Mouse (Mus musculus) megakaryocyte, embryonic 14.5 days (primary cell): ENCODE data around the gene Rrp9. TPM values are rescaled to one million over a fixed set of nuclear protein-coding genes. Genes with fewer than 3 reads are reported as not detected.

Experiments
- H3K27me3 ChIP-seq: replicated peaks from 2 replicates; pipeline ENCODE3; 2012; ENCODE audit warnings: inconsistent platforms
- H3K36me3 ChIP-seq: replicated peaks from 2 replicates; pipeline ENCODE3; 2012; ENCODE audit warnings: low read length, inconsistent platforms, mixed read lengths
- H3K4me1 ChIP-seq: 2 replicates; pipeline ENCODE4 v1.6.1; 2012; ENCODE audit warnings: inconsistent platforms
- H3K4me3 ChIP-seq: replicated peaks from 2 replicates; pipeline ENCODE3; 2012; ENCODE audit warnings: moderate library complexity, mild to moderate bottlenecking, inconsistent platforms
- H3K9me3 ChIP-seq: 2 replicates; pipeline ENCODE4 v1.6.1; 2012; ENCODE audit warnings: inconsistent platforms
- FLI1 ChIP-seq: IDR thresholded peaks from 2 replicates; pipeline ENCODE4 v1.6.1; 2012; ENCODE audit warnings: low read length, inconsistent platforms, mixed read lengths
- GATA1 ChIP-seq: IDR thresholded peaks from 3 replicates; pipeline ENCODE4 v1.6.1; 2012; ENCODE audit warnings: mixed read lengths, low read length, inconsistent platforms, borderline replicate concordance
- polyA plus RNA-seq: library from polyadenylated mRNA; stranded (reverse); fragments of >175 nt; gene quantifications from 2 replicates; pipeline ENCODE4 v1.2.3, GENCODE M21; 2012; ENCODE audit warnings: low replicate concordance; ENCODE audit not compliant: insufficient read depth

The Rrp9 gene
- polyA plus RNA-seq, 1 experiment, result 198 TPM

GRCm38 (mm10) chr9:106448498-106449031, 27.2 kb upstream of the Rrp9 start:
- no peak for TF ChIP-seq FLI1
- no peak for TF ChIP-seq GATA1
- no peaks in the 10 kb centered on the region for H3K36me3 ChIP-seq
- H3K4me1 ChIP-seq, result peaks cover 42% of the 10 kb centered on the region
- no peaks in the 10 kb centered on the region for H3K9me3 ChIP-seq
- H3K4me3 ChIP-seq, result peak overlapping the region; percentile 92
- H3K27me3 ChIP-seq, result peaks cover 31% of the 10 kb centered on the region

- Histone ChIP-seq H3K9me3 (no peaks in the 10 kb centered on the region), H3K4me1 (peaks cover 52% of the 10 kb centered on the region), H3K4me3 (no peak overlapping the region), H3K36me3 (no peaks in the 10 kb centered on the region), H3K27me3 (peaks cover 41% of the 10 kb centered on the region)
- no peak for TF ChIP-seq FLI1
- TF ChIP-seq GATA1, result no peak
These were observed 25.8 kb upstream of the Rrp9 start for GRCm38 (mm10) chr9:106449947-106450346.

GRCm38 (mm10) chr9:106450661-106451060, 25.1 kb upstream of the Rrp9 start:
- no peak for TF ChIP-seq GATA1
- no peak for TF ChIP-seq FLI1
- no peak overlapping the region for H3K4me3 ChIP-seq
- no peaks in the 10 kb centered on the region for H3K36me3 ChIP-seq
- peaks cover 47% of the 10 kb centered on the region for H3K27me3 ChIP-seq
- H3K9me3 ChIP-seq, result no peaks in the 10 kb centered on the region
- H3K4me1 ChIP-seq, result peaks cover 57% of the 10 kb centered on the region

- peaks cover 60% of the 10 kb centered on the region for H3K4me1 ChIP-seq
- TF ChIP-seq GATA1, result no peak
- no peak for TF ChIP-seq FLI1
- H3K9me3 ChIP-seq, result no peaks in the 10 kb centered on the region
- H3K36me3 ChIP-seq, result no peaks in the 10 kb centered on the region
- H3K27me3 ChIP-seq, result peaks cover 54% of the 10 kb centered on the region
- no peak overlapping the region for H3K4me3 ChIP-seq
These were observed 24.5 kb upstream of the Rrp9 start for GRCm38 (mm10) chr9:106451298-106451697.

- peaks cover 60% of the 10 kb centered on the region for H3K27me3 ChIP-seq
- TF ChIP-seq GATA1, result no peak
- no peak for TF ChIP-seq FLI1
- peaks cover 55% of the 10 kb centered on the region for H3K4me1 ChIP-seq
These were observed 23.9 kb upstream of the Rrp9 start for GRCm38 (mm10) chr9:106451899-106452298.

GRCm38 (mm10) chr9:106452351-106452750, 23.4 kb upstream of the Rrp9 start:
- no peak overlapping the region for H3K4me3 ChIP-seq
- H3K36me3 ChIP-seq, result no peaks in the 10 kb centered on the region
- peaks cover 64% of the 10 kb centered on the region for H3K27me3 ChIP-seq
- H3K9me3 ChIP-seq, result no peaks in the 10 kb centered on the region
- TF ChIP-seq FLI1 (no peak), GATA1 (no peak)
- H3K4me1 ChIP-seq, result peaks cover 51% of the 10 kb centered on the region

More at GRCm38 (mm10) chr9:106451899-106452298, 23.9 kb upstream of the Rrp9 start:
- no peak overlapping the region for H3K4me3 ChIP-seq
- no peaks in the 10 kb centered on the region for H3K9me3 ChIP-seq
- H3K36me3 ChIP-seq, result no peaks in the 10 kb centered on the region

GRCm38 (mm10) chr9:106452821-106453220, 22.9 kb upstream of the Rrp9 start:
- Histone ChIP-seq H3K27me3 (peaks cover 69% of the 10 kb centered on the region), H3K4me1 (peaks cover 47% of the 10 kb centered on the region), H3K36me3 (no peaks in the 10 kb centered on the region), H3K4me3 (no peak overlapping the region), H3K9me3 (no peaks in the 10 kb centered on the region)
- TF ChIP-seq FLI1 (no peak), GATA1 (no peak)

GRCm38 (mm10) chr9:106453271-106454070, 22.3 kb upstream of the Rrp9 start, which contains the start of gene Pcbp4:
Gene Pcbp4 (plus strand): TSS chr9:106453291.
- Histone ChIP-seq H3K4me1 (peaks cover 47% of the 10 kb centered on the region), H3K36me3 (no peaks in the 10 kb centered on the region), H3K9me3 (no peaks in the 10 kb centered on the region), H3K27me3 (peaks cover 75% of the 10 kb centered on the region), H3K4me3 (peak within 1 kb of the TSS; percentile 91)
- TF ChIP-seq GATA1 (no peak), FLI1 (no peak)

- Histone ChIP-seq H3K36me3 (no peaks in the 10 kb centered on the region), H3K4me3 (peak overlapping the region; percentile 91), H3K9me3 (no peaks in the 10 kb centered on the region), H3K4me1 (peaks cover 47% of the 10 kb centered on the region), H3K27me3 (peaks cover 81% of the 10 kb centered on the region)
- TF ChIP-seq GATA1, result no peak
- TF ChIP-seq FLI1, result no peak
These were observed 21.5 kb upstream of the Rrp9 start for GRCm38 (mm10) chr9:106454071-106454761.
